Mouse (Mus musculus): Measurements from ENCODE around the gene Ccdc69.
A peak's percentile ranks its signal among the peaks of the same experiment; 100 is the strongest.
"Not testable (repeated sequence)": the region's sequence is repeated elsewhere in the genome, so short reads cannot be mapped to it uniquely, and the experiment has no call there.

Ccdc69 gene

DNA sequence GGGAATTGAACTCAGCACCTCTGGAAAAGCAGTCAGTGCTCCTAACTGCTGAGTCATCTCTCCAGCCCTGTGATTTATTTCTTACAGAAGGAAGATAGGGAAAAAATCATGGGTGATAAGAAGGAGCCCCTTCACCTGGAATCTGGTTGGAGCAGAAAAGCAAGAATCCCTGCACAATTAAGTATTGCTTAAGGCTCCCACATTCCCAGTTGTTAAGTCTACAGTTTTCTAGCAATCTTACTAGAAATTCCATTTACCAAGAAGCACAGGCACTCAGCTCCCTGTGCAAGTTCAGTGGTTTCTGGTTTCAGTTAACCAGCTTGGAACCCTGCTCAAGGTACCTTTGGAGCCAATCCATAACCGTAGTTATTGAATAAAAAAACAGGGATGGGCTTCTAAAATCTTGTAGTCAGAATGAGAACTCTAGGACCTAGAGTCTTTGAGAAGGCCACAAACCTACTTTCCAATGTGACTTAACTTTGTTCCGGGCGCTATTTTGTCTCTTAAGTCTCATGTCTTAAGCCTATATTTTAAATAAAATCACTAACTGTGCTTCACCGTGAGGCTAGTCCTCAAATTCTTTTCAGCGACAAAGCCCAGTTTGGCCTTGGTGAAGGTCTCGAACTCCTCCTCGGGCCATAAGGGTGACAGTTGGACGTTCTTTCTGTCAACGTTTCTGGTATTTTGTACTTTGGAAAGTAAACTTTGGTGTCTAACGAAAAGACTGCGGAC is 19.0 kb upstream of the Ccdc69 start:
- DNase-seq (ENCODE audit: low spot score): no peak

DNA sequence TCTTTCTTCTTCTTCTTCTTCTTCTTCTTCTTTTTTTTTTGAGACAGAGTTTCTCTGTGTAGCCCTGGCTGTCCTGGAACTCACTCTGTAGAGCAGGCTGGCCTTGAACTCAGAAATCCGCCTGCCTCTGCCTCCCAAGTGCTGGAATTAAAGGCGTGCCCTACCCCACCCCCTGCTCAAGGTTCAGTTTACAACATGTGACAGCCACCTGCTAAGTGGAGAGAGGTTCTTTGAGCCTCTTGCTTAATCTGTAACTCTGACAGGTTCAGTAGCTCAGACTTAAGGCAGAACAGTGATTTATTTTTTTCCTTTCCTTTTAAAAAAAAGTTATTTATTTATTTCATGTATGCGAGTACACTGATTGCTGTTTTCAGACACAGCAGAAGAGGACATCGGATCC is 18.4 kb upstream of the Ccdc69 start:
- DNase-seq (ENCODE audit: low spot score): not testable (repeated sequence)

GRCm38 (mm10) chr11:55093096-55093495 is 15.2 kb upstream of the Ccdc69 start:
- no peak for DNase-seq (ENCODE audit: low spot score)

DNA sequence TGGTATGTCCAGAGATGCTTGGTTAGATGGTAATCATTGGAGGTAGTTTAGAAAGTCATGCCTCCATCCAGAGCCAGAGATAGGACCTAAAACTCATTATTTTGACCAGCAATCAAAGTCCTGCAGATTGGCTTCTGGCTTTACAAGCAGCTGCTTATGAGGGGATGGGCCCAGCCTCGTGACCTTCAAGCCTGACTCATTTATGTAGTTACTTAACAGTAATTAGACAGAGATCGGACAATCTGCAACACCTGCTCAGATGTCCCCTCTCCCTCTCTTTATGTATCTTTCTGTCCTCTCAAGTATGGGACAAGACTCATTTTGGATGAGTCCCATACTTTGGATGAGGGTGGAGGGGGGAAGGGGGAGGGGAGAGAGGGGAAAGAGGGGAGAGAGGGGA is 12.0 kb upstream of the Ccdc69 start:
- no peak for DNase-seq (ENCODE audit: low spot score)

DNA sequence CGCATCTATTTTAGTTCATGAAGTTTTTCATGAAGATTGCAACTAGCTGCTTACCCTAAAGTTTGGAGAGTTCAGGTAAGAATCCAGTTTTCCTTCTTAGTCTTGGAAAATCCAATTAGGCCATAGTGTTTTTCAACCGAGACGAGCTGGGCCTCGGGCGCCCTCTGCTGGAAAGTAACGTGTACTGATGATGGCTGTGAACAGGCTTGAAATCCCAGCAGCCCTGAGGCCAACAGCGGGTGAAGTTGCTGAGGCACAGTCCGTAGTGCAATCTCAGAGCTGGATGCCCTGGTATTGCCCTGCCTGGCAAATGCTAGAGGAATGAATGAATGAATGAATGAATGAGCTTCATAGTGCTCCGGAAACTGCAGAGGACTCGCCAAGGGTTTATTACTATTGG is 9.1 kb upstream of the Ccdc69 start:
- peak; percentile 51 for DNase-seq (ENCODE audit: low spot score)

GRCm38 (mm10) chr11:55085396-55085795 is 7.5 kb upstream of the Ccdc69 start:
- DNase-seq (ENCODE audit: low spot score): no peak

DNA sequence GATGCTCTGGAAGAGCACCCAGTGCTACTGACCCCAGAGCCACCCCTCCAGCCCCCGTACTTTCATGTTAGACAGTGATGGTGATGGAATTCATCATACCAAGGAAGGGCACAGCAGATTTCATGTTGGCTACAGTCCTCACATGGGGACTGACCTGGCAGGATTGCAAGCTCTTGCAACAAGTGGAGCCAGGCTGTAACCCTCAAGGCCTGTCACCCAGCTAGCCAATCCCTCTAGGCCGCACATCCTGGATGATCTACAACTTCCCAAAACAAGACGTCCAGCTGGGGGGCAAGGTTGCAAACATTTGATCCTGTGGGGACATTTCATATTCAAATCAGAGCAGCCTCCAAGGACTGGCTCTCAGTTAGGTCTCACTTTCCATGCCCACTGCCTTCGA is 6.7 kb upstream of the Ccdc69 start:
- no peak for DNase-seq (ENCODE audit: low spot score)

GRCm38 (mm10) chr11:55081206-55081605 is 3.3 kb upstream of the Ccdc69 start:
- no peak for DNase-seq (ENCODE audit: low spot score)

- no peak for DNase-seq (ENCODE audit: low spot score)
Observed at GRCm38 (mm10) chr11:55079180-55079579, 1.2 kb upstream of the Ccdc69 start.

DNA sequence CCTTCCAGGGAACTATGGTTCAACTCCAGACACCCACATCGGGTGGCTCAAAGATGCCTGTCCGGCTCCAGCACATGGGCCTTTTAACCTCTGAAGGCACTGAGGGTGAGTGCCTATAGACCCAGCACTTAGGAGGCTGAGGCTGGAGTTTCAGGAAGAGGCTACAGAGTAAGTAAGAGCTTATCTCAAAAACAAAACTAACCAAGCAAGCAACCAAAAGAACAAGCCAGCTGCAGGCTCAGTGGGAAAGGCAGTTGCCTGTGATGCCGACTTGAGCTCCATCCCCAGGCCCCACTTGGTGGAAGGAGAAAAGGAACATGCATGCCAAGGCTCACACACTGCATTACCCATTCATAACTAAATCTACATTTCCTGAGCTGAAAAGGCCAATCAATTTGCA is 571 bp upstream of the Ccdc69 start:
- DNase-seq (ENCODE audit: low spot score): no peak

DNA sequence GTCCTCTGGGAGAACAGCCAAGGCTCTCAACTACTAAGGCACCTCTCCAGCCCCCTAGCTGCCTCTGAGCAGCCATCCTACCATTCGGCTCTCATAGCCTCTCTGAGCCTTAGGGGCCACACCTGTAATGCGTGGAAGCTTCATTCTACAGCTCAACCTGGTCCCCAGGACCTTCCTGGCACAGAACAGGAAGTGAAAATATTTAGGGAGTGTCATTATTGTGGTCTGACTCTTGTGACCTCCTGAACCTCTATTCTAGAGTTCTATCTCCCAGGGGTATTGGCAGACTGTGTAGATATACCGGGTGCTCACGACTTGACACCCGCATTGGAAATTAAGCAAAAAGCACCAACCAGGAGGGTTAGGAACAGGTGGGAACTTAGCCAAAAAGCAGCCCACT is 1.7 kb downstream of the Ccdc69 start:
- no peak for DNase-seq (ENCODE audit: low spot score)

DNA sequence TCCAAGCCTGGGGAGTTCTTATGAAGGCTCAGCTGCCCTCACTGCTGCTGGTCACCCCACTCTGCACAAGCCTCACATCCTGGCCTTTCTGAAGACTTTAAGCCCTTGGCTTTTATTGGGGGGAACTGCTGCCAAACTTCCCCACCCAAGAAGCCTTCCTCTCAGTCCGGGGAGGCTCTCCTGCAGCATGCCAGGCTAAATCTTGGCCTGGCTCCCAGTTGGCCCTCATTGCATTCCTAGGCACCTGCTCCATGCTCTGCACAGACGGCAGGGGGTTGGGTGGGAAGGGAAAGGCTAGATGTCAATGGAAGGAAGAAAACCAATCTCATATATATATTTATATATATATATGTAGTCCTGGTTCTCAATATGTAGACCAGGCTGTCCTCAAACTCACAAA is 2.3 kb downstream of the Ccdc69 start:
- no peak for DNase-seq (ENCODE audit: low spot score)

- no peak for DNase-seq (ENCODE audit: low spot score)
Observed at GRCm38 (mm10) chr11:55073191-55073590, 4.7 kb downstream of the Ccdc69 start.

GRCm38 (mm10) chr11:55072467-55072866 is 5.5 kb downstream of the Ccdc69 start:
- no peak for DNase-seq (ENCODE audit: low spot score)

GRCm38 (mm10) chr11:55071344-55071743 is 6.6 kb downstream of the Ccdc69 start:
- no peak for DNase-seq (ENCODE audit: low spot score)

GRCm38 (mm10) chr11:55069023-55069422 is 8.9 kb downstream of the Ccdc69 start:
- no peak for DNase-seq (ENCODE audit: low spot score)

DNA sequence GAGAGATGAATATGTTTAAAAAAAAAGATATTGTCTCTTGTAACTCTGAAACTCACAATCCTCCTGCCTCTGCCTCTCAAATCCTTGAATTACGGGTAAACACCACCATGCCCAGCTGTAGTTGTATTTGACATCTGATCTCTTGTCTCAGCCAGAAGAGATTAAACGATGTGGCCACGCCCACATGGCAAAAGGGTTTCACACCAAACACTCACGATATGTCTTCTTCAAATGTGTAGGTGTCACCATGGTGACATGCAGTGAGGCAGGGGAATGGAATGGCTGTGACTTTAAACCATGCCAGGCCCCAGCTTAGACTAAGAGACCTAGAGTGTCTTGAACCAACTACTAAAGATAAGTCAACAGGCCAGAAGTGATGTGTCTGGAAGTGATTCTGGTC is 11.0 kb downstream of the Ccdc69 start:
- DNase-seq (ENCODE audit: low spot score): no peak

DNA sequence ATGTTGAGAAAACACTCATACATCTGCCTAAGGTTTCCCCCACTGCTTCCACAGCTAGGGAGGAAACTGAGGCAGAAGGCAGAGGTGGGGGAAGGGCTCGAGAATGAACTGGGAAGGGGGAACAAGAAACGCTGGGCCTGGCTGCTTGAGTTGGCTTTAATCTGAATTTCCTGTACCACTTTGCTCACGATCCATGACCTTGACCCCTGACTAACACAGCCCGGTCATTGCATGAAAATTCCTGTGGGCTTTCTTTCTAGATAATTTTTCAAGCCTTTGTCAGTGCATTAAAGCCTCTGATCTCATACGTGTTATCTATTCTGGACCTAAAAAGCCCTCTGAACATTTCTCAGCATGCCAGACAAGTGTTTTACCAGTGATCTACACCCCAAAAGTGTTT is 15.1 kb downstream of the Ccdc69 start:
- no peak for DNase-seq (ENCODE audit: low spot score)

GRCm38 (mm10) chr11:55060802-55061201 is 17.1 kb downstream of the Ccdc69 start:
- no peak for DNase-seq (ENCODE audit: low spot score)

- no peak for DNase-seq (ENCODE audit: low spot score)
Observed at GRCm38 (mm10) chr11:55057511-55057910, 20.4 kb downstream of the Ccdc69 start.

- DNase-seq (ENCODE audit: low spot score): no peak
Observed at GRCm38 (mm10) chr11:55050837-55051510, 27.0 kb downstream of the Ccdc69 start.

DNA sequence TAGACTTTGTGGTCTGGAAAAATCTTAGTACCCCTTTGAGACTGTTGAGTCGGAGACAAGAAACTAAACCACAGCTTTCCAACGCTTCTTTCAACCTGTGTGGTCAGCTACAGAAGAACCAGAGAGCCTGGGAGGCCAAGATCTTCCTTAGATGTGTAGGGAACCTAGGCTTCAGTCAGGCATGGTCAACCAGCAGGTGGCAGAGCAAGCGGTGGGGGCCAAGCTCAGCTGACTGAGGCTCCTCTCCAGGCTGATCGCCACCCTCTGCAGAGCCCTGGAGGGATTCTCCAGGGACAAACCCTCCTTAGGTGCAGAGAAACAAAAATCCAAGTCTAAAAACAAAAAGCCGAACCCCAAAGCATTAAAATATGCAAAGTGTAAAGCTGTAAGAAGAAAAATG is 31.3 kb downstream of the Ccdc69 start:
- no peak for DNase-seq (ENCODE audit: low spot score)

GRCm38 (mm10) chr11:55041348-55041747 is 36.6 kb downstream of the Ccdc69 start:
- no peak for DNase-seq (ENCODE audit: low spot score)

DNA sequence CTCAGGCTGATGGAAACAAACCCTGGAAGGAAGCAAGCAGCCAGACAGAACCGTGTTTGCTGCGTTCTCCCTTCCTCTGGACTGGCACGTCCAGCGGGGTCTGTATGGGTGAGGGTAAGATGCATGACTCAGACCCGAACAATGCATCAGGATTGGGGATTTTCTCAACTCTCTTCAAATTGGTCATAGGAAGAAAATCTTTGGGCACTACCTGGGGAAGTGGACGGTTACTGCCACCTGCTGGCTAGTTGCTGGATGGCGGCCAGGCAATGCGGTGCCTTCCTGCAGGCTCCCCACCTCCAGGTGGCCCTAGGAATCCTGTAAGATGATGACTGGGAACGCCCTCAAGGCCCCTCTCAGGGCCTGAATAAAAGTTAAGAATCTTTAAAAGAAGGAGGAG is 38.3 kb downstream of the Ccdc69 start:
- peak; percentile 31 for DNase-seq (ENCODE audit: low spot score)
